Mouse (Mus musculus): ENCODE measurements around the gene Gcgr. TPM values are rescaled to one million over a fixed set of nuclear protein-coding genes. Genes with fewer than 3 reads are reported as not detected.

Gene Gcgr
- polyA plus RNA-seq, 1 experiment: 1.3 TPM

DNA sequence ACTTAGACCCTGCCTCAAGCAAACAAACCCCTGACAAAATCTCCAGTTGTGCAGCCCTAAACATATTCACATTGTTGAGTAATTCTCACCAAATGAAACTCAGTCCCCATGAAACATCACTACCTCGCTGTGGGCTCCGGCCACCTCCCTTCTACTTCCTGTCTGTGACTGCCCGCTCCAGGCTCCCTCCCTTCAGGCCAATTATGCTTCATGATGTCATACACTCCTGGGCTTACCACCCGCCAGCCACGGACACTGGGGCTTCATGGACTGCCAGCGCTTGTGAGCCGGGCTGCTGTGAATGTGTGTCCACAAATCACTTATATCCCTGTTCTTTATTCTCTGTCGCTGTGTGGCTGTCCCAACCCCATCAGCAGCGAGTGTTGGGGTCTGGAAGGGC lies 10.8 kb upstream of the Gcgr start:
- TF ChIP-seq POLR2A (IDR thresholded peaks at IDR 0.05; ENCODE audit: borderline replicate concordance, control insufficient read depth, low read depth, low read length) (no peak), CTCF (IDR thresholded peaks at IDR 0.05; ENCODE audit: control insufficient read depth, insufficient read depth, low read length) (no peak)
- H3K4me1 ChIP-seq (ENCODE audit: control insufficient read depth, insufficient read depth, low read length): peaks cover 2% of the 10 kb centered on the region; the same call in 1 of the 2 replicates
- H3K4me3 ChIP-seq (replicated peaks; ENCODE audit: control insufficient read depth, low read depth, low read length): no peak overlapping the region
- 35% methylated on average over 9 of the region's 9 CpGs for WGBS
- H3K27ac ChIP-seq (ENCODE audit: control insufficient read depth, insufficient read depth, low read depth, low read length, poor library complexity): 0 out of 2 replicates have a peak overlapping the region, but pooled peaks have one; percentile 21

DNA sequence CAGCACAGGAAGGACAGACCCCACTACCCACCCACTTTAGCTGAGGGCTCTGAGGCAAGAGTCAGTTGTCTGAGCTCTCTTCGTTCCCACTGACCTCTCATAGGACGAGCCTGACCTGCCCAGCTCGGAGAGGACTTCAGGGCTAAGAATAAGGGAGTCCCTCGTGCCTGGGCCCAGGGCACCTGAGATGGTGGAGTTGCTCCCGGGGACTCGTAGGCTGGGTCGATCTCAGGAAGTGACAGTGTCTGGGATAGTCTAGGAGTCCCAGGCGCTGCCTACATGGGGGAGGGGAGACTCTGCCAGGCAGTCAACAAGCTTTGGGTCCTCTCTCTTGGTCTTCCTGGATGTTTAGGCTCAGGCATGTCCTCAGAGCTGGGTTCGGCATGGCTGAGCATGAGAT lies 10.0 kb upstream of the Gcgr start:
- WGBS: 82% methylated on average over 9 of the region's 9 CpGs
- H3K27ac ChIP-seq (ENCODE audit: control insufficient read depth, insufficient read depth, low read depth, low read length, poor library complexity): no peak overlapping the region
- TF ChIP-seq POLR2A (IDR thresholded peaks at IDR 0.05; ENCODE audit: borderline replicate concordance, control insufficient read depth, low read depth, low read length): no peak
- TF ChIP-seq CTCF (IDR thresholded peaks at IDR 0.05; ENCODE audit: control insufficient read depth, insufficient read depth, low read length): no peak
- H3K4me1 ChIP-seq (ENCODE audit: control insufficient read depth, insufficient read depth, low read length): peaks cover 2% of the 10 kb centered on the region; the same call in 1 of the 2 replicates
- no peak overlapping the region for H3K4me3 ChIP-seq (replicated peaks; ENCODE audit: control insufficient read depth, low read depth, low read length)

DNA sequence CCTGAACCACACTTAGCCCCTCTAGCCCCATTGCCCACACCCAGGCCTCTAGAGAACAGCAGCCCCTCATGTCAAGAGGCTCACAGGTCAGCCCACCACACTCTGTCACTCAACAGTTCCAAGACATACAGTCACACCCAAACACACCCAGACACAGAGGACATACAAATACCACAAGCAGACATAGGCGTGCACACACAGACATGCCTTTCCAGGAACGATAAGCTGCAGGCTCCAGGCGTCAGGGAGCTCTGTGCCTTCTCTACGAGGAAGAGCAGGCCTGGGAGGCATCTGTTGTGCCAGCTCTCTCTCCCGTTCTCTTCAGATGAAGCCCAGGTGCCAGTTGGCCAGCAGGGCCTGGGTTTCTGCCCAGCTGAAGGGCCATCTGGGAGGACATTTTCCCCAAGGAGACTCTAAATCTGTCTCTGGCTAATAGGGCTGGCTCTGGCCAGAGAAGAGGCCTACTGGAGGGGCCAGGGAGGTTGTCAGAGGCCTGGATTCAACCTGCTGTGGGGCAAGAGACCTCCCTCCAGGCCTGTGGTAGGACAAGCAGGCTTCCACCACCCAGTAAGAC lies 9.4 kb upstream of the Gcgr start:
- Histone ChIP-seq H3K4me1 (ENCODE audit: control insufficient read depth, insufficient read depth, low read length) (peaks cover 2% of the 10 kb centered on the region; the same call in 1 of the 2 replicates), H3K4me3 (replicated peaks; ENCODE audit: control insufficient read depth, low read depth, low read length) (no peak overlapping the region), H3K27ac (ENCODE audit: control insufficient read depth, insufficient read depth, low read depth, low read length, poor library complexity) (no peak overlapping the region)
- WGBS: 79% methylated on average over 5 of the region's 5 CpGs
- TF ChIP-seq CTCF (IDR thresholded peaks at IDR 0.05; ENCODE audit: control insufficient read depth, insufficient read depth, low read length) (no peak), POLR2A (IDR thresholded peaks at IDR 0.05; ENCODE audit: borderline replicate concordance, control insufficient read depth, low read depth, low read length) (no peak)

DNA sequence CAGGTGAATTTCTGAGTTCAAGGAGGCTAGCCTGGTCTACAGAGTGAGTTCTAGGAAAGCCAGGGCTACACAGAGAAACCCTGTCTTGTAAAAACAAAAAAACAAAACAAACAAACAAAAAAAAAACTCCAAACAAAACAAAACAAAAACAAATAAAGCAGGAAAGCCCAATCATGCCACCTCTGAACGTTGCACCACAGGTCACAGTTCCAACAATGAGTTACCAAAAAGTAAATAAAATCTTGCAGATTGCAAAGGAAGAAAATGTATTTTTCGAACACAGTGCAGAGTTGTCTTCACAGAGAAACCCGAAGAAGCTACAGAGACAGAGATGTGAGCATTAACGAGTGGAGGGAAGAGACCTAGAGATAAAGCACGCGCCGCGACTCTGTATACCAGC lies 7.9 kb upstream of the Gcgr start:
- 84% methylated on average over 8 of the region's 8 CpGs for WGBS

DNA sequence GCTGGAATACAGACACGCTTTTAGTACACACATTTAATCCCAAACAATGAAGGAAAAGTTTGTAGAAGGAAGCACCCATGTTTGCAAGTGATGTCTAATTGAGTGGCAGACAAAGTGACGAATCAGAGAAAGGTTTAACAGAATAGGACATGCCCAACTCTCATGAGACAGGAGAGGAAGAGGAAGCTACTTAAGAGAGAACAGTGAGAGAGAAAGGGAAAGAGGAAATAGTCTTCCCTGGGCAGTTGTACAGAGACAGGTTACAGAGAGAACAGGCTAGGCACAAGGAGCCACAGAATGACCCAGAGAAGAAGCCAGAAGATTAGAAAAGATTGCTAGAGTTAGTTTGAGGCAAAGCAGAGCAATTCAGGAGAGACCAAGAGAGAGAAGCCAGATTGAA lies 4.5 kb upstream of the Gcgr start:
- H3K4me3 ChIP-seq (replicated peaks; ENCODE audit: control insufficient read depth, low read depth, low read length): no peak overlapping the region
- no peaks in the 10 kb centered on the region; the same call in 1 of the 2 replicates for H3K4me1 ChIP-seq (ENCODE audit: control insufficient read depth, insufficient read depth, low read length)
- 65% methylated on average over 2 of the region's 2 CpGs for WGBS
- peak overlapping the region; percentile 45 for H3K27ac ChIP-seq (ENCODE audit: control insufficient read depth, insufficient read depth, low read depth, low read length, poor library complexity)
- no peak for TF ChIP-seq CTCF (IDR thresholded peaks at IDR 0.05; ENCODE audit: control insufficient read depth, insufficient read depth, low read length)
- TF ChIP-seq POLR2A (IDR thresholded peaks at IDR 0.05; ENCODE audit: borderline replicate concordance, control insufficient read depth, low read depth, low read length): no peak

More for the DNA sequence above, 7.9 kb upstream of the Gcgr start:
- no peak overlapping the region for H3K4me3 ChIP-seq (replicated peaks; ENCODE audit: control insufficient read depth, low read depth, low read length)
- peaks cover 2% of the 10 kb centered on the region; the same call in 1 of the 2 replicates for H3K4me1 ChIP-seq (ENCODE audit: control insufficient read depth, insufficient read depth, low read length)
- H3K27ac ChIP-seq (ENCODE audit: control insufficient read depth, insufficient read depth, low read depth, low read length, poor library complexity): no peak overlapping the region
- TF ChIP-seq POLR2A (IDR thresholded peaks at IDR 0.05; ENCODE audit: borderline replicate concordance, control insufficient read depth, low read depth, low read length) (no peak), CTCF (IDR thresholded peaks at IDR 0.05; ENCODE audit: control insufficient read depth, insufficient read depth, low read length) (no peak)

DNA sequence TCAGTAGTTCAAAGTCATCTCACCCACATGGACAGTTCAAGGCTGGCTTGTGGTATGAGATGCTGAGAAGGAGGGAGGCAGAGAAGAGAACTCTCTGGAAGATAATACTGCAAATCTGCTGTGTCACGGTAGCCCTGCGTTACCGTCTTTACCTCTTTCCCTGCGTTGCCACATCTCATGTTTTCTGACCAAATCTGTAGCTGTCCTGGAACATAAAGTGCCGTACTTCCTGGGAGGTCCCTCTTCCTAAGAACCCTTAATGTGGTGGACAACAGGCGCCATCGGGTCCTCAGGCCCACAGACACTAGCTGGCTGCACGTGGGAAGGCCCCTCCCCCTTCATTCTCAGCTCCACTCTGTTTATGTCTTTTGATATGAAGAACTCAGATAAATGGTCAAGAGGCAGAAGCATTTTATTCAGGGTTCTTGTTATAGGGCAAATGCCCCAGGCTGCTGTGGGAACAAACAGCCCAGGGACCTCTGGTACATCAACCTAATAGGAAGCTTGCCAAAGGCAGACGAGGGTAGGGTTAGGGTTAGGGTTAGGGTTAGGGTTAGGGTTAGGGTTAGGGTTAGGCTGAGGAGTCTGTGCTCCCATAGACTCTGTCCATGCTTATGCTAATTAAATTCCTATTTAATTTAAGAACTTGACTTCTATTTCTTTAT lies 2.7 kb upstream of the Gcgr start:
- Histone ChIP-seq H3K4me3 (replicated peaks; ENCODE audit: control insufficient read depth, low read depth, low read length) (no peak overlapping the region), H3K27ac (ENCODE audit: control insufficient read depth, insufficient read depth, low read depth, low read length, poor library complexity) (no peak overlapping the region), H3K4me1 (ENCODE audit: control insufficient read depth, insufficient read depth, low read length) (no peaks in the 10 kb centered on the region; the same call in 1 of the 2 replicates)
- TF ChIP-seq CTCF (IDR thresholded peaks at IDR 0.05; ENCODE audit: control insufficient read depth, insufficient read depth, low read length) (no peak), POLR2A (IDR thresholded peaks at IDR 0.05; ENCODE audit: borderline replicate concordance, control insufficient read depth, low read depth, low read length) (no peak)
- 33% methylated on average over 9 of the region's 9 CpGs for WGBS

DNA sequence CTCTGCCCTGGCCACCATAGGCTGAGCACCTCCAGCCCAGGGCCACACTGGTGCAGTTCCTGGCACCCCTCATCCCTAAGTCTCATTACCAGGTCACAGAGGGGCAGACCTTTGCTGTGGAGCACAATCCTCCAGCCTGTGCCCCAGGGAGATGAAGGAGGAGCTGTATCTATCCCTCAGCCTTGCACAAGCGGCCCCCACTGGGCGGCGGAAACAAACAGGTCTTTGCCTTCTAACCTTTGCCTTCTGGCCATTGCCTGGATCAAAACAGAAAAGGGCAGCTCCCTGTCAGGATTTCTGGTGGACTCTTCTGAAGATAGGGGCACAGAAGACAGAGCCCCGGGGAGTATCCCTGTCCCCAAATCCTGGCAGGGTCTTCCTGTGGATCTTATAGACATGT lies 1.6 kb upstream of the Gcgr start:
- no peak overlapping the region for H3K27ac ChIP-seq (ENCODE audit: control insufficient read depth, insufficient read depth, low read depth, low read length, poor library complexity)
- no peak overlapping the region for H3K4me3 ChIP-seq (replicated peaks; ENCODE audit: control insufficient read depth, low read depth, low read length)
- TF ChIP-seq CTCF (IDR thresholded peaks at IDR 0.05; ENCODE audit: control insufficient read depth, insufficient read depth, low read length): no peak
- no peak for TF ChIP-seq POLR2A (IDR thresholded peaks at IDR 0.05; ENCODE audit: borderline replicate concordance, control insufficient read depth, low read depth, low read length)
- H3K4me1 ChIP-seq (ENCODE audit: control insufficient read depth, insufficient read depth, low read length): no peaks in the 10 kb centered on the region; the same call in 1 of the 2 replicates
- 85% methylated on average over 4 of the region's 4 CpGs for whole genome bisulfite sequencing

DNA sequence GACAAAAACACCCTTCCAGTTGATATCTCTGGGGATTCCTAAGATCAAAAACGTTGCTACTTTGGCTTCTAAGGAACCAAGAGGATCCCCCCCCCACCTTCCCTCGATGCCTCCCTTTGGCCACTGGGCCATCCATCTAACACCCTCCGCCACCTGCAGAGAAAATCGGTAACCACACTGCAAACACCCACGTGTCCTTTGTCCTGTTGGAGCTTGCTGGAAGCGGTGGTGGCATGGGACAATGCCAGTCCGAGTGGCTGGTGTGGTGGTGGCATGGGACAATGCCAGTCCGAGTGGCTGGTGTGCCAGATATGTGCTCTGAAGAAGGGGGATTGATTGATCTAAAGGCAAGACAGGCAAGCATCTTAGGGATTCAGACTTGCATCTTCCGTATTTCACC lies 1.1 kb downstream of the Gcgr start:
- 35% methylated on average over 9 of the region's 9 CpGs for WGBS
- no peak overlapping the region for H3K4me3 ChIP-seq (replicated peaks; ENCODE audit: control insufficient read depth, low read depth, low read length)

More for the DNA sequence above, 1.1 kb downstream of the Gcgr start:
- Histone ChIP-seq H3K4me1 (ENCODE audit: control insufficient read depth, insufficient read depth, low read length) (no peaks in the 10 kb centered on the region), H3K27ac (ENCODE audit: control insufficient read depth, insufficient read depth, low read depth, low read length, poor library complexity) (no peak overlapping the region)
- no peak for TF ChIP-seq CTCF (IDR thresholded peaks at IDR 0.05; ENCODE audit: control insufficient read depth, insufficient read depth, low read length)
- TF ChIP-seq POLR2A (IDR thresholded peaks at IDR 0.05; ENCODE audit: borderline replicate concordance, control insufficient read depth, low read depth, low read length): no peak

Data from bone marrow, adult 2 months (tissue).